Mouse (Mus musculus): ENCODE data around the gene Rassf4. TPM values are rescaled to one million over a fixed set of nuclear protein-coding genes. Genes with fewer than 3 reads are reported as not detected.
"Not testable (repeated sequence)": the region's sequence is repeated elsewhere in the genome, so short reads cannot be mapped to it uniquely, and the experiment has no call there.

Rassf4 gene
- polyA plus RNA-seq, 1 experiment from 2014 or later, result 14.8 TPM

DNA sequence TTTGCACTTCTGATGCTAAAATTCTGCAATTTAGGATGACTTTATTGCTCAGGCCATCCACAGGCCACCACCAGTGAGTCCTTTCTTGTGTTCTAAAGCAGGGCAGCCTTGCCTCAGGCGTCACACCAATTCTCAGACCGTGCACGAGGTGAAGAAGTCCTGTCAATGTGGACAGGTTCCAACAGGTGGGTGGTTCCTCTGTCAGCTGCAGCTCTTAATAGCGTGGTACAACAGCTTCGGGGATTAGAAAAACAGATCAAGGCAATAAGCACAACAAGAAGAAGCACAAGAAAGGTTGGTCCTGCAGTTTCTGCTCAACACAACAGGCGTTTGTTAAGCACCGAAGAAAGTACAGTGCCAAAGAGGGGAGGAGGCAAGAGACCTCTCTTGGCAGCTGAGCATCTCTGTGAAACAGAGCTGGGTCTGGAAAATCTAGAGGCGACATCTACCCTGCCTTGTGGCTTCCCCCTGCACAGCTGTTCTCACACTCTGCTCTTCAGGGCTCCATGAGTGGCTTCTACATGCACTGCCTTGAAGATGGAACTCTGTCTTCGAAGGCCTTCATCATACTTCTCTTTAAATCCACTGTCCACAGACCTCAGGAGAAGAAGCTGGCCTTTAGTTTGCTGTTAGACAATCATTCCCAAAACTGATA lies 37.0 kb downstream of the Rassf4 start:
- WGBS, result 46% methylated on average over 9 of the region's 9 CpGs
- H3K4me3 ChIP-seq (replicated peaks), result no peak overlapping the region
- no peak for ATAC-seq (ENCODE audit: insufficient number of reproducible peaks, low FRiP score, low TSS enrichment, low read depth)

DNA sequence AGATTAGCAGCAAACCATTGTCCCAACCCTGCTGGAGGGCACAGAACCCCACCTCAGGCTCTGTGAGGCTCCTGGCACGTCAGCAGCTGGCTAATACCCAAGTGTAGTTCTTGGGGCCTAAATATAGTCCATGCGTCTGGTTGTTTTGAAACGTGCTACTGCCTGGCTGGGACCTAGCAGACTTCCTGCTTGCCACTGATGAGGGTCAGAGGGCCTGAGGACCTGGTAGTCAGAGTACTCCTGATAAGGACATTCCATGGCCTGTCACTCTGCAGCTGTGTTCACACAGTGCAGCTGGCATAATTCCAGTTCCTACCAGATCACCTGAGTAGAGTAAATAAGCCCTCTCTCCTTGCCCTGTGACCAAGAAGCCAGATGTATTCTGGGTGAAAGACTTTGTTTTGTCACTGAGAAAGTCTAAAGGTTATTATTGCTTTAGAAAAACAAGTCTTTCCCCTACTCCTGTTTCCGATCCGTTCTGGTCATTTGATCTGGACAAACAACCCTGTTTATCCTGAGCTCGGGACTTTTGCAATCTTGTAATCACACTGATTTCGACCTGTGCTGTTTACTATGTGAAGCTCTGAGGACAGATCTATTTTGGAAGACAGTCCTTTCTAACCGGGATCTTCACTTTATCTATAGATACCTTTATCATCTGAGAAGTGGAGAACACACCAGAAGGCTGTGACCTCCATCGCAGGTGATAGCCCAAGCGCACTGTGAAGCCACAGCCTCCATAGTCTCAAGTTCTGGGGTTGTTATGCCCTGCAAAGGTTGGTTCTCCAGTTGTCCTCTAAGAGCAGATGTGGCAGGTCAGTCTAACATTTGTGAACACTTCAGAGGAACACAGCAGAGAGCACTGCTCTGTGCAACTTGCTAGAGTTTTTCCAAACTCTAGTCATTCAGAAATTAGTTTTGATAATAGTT lies 38.2 kb downstream of the Rassf4 start:
- H3K9me3 ChIP-seq (replicated peaks), result no peaks in the 10 kb centered on the region
- peak; percentile 49 for ATAC-seq (ENCODE audit: insufficient number of reproducible peaks, low FRiP score, low TSS enrichment, low read depth)
- no peaks in the 10 kb centered on the region for H3K27me3 ChIP-seq
- H3K4me1 ChIP-seq, result peaks cover 6% of the 10 kb centered on the region; the same call in 1 of the 2 replicates
- 50% methylated on average over 10 of the region's 10 CpGs for WGBS
- peak overlapping the region; percentile 25; the same call in 1 of the 2 replicates for H3K27ac ChIP-seq (replicated peaks)
- H3K9ac ChIP-seq, result no peak overlapping the region
- H3K4me3 ChIP-seq (replicated peaks), result no peak overlapping the region
- H3K36me3 ChIP-seq, result no peaks in the 10 kb centered on the region
- H3K4me2 ChIP-seq (replicated peaks), result no peak overlapping the region

More for the DNA sequence above, 37.0 kb downstream of the Rassf4 start:
- Histone ChIP-seq H3K4me1 (peaks cover 6% of the 10 kb centered on the region; the same call in 1 of the 2 replicates), H3K27me3 (no peaks in the 10 kb centered on the region), H3K27ac (replicated peaks) (no peak overlapping the region; the same call in 1 of the 2 replicates), H3K9ac (no peak overlapping the region), H3K4me2 (replicated peaks) (no peak overlapping the region), H3K9me3 (replicated peaks) (no peaks in the 10 kb centered on the region), H3K36me3 (no peaks in the 10 kb centered on the region)

DNA sequence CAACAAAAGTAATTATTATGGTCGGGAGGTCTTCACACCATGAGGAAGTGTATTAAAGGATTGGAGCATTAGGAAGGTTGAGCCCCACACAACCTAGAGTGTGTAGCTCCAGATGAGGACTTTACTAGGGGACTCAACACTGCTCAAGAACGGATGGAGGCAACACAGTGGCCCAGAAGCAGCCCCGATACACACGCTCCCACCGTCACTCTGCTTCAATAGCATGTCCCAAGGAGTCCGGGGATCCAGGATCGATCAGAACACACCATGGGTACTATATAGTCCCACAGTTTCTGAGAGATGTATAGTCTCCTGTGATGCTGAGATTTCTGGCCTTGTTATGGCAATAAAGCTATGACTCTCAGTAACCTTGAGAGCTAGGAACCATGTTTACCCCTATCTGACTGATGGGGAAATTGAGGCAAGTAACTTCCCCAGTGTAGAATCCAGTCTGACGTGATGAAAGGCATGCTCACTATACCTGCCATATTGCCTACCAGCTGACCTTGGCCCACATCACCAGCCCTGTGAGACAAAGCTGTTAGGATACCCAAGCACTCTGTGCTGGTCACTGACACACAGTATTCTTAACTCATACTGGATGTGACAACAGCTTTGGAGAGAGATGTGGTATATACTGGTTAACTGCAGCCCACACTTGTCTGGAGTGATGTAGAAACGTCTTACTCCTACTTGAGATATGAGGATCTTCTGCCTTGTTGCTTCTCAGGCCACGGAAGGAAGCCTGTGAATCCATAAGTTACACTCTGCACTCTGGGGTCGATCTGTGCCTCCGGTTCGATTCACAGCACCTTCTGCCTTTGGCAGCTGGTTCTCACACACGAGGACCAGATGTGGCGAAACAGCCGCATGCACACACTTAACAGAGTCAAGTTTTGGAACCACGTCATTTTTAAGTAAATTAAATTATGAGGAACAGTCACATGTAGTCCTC lies 39.7 kb downstream of the Rassf4 start:
- Histone ChIP-seq H3K27me3 (no peaks in the 10 kb centered on the region), H3K27ac (replicated peaks) (no peak overlapping the region), H3K4me2 (replicated peaks) (no peak overlapping the region), H3K4me3 (replicated peaks) (no peak overlapping the region), H3K36me3 (no peaks in the 10 kb centered on the region), H3K9ac (no peak overlapping the region), H3K4me1 (peaks cover 6% of the 10 kb centered on the region; the same call in 1 of the 2 replicates), H3K9me3 (replicated peaks) (no peaks in the 10 kb centered on the region)
- 85% methylated on average over 17 of the region's 17 CpGs for WGBS
- no peak for ATAC-seq (ENCODE audit: insufficient number of reproducible peaks, low FRiP score, low TSS enrichment, low read depth)

DNA sequence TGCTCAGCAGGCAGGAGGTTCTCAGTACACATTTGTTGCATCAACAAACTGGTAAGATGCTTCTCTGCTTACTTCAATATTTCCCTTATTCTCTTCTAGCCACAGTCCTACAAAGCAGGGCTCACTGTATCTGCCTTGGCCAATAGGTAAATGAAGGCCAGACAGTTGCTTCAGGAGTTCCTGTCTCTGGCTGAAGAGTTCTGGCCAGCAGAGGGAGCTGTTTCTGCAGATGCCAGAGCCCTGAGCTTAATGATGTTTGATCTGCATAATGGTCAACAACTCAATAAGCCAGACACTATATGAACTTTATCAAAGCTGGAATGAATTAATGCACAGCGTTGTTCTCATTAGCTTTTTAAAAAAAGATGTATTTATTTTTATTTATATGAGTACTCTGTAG lies 41.6 kb downstream of the Rassf4 start:
- 38% methylated on average over 1 of the region's 1 CpGs for WGBS
- no peak for ATAC-seq (ENCODE audit: insufficient number of reproducible peaks, low FRiP score, low TSS enrichment, low read depth)
- H3K4me2 ChIP-seq (replicated peaks), result no peak overlapping the region
- no peak overlapping the region for H3K9ac ChIP-seq
- H3K4me1 ChIP-seq, result peaks cover 6% of the 10 kb centered on the region; the same call in 1 of the 2 replicates
- no peaks in the 10 kb centered on the region for H3K27me3 ChIP-seq
- no peak overlapping the region for H3K4me3 ChIP-seq (replicated peaks)
- H3K27ac ChIP-seq (replicated peaks), result no peak overlapping the region
- H3K9me3 ChIP-seq (replicated peaks), result no peaks in the 10 kb centered on the region
- H3K36me3 ChIP-seq, result no peaks in the 10 kb centered on the region

DNA sequence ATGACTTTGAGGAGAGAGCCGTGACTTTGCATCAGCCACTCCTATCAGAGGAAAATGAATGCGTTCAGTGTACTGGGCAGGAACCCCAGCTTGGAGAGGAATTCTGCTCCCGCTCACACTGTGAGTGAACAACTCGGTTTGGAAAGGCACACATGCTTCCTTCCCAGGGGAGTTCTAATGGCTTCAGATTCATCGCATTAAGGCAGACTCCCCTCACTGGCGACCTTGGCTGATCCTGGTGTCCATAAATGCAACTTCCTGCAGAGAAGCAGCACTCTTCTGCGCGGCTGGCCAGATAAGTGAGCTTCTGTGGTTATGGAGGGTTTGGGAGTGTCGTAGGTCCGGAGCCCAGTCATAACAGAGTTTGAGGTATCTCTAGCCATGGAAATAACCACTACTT lies 44.0 kb downstream of the Rassf4 start:
- H3K9ac ChIP-seq, result no peak overlapping the region
- no peaks in the 10 kb centered on the region for H3K9me3 ChIP-seq (replicated peaks)
- H3K4me3 ChIP-seq (replicated peaks), result no peak overlapping the region
- H3K4me1 ChIP-seq, result no peaks in the 10 kb centered on the region; the same call in 1 of the 2 replicates
- no peak for ATAC-seq (ENCODE audit: insufficient number of reproducible peaks, low FRiP score, low TSS enrichment, low read depth)
- H3K27ac ChIP-seq (replicated peaks), result no peak overlapping the region
- peaks cover 12% of the 10 kb centered on the region for H3K36me3 ChIP-seq
- no peak overlapping the region for H3K4me2 ChIP-seq (replicated peaks)
- H3K27me3 ChIP-seq, result no peaks in the 10 kb centered on the region
- 90% methylated on average over 10 of the region's 10 CpGs for WGBS

DNA sequence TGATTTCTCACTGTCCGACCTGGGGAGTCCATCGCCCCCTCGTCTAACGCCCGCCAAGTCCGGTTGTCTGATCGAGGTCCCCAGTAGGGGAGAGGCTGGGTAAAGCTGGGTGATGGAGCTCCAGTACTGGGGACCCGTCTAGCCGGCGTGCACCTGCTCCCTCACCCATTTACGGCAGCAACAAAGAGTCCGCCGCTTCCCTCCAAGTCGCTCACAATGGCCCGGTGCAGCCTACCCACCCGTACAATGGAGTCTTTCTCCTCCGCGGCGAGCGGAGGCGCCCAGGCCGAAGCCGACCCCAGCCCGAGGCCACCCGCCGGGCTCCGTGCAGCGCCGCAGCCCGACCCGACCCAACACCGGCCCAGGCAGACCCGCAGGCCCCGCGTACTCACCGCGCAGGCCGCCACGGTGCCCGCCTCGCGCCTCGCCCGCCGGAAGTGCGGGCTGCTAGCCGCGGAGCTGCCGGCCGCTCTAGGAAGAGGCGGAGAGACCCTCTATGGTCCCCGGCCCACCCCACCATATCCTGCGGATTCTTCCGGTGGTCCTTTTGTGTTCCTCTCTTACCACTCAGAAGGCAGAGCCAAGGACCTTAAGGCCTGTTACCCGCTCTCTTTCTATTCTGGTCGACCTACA lies 45.1 kb downstream of the Rassf4 start, which contains the start of gene Zfp422:
Gene Zfp422 (minus strand): TSS at position 461 of the 633 bp plus-strand sequence.
- Histone ChIP-seq H3K27me3 (no peaks in the 10 kb centered on the region), H3K4me3 (replicated peaks) (peak within 1 kb of the TSS; percentile 77), H3K4me1 (no peaks in the 10 kb centered on the region), H3K36me3 (peaks cover 16% of the 10 kb centered on the region), H3K9ac (peak within 1 kb of the TSS; percentile 80), H3K27ac (replicated peaks) (peak within 1 kb of the TSS; percentile 84), H3K4me2 (replicated peaks) (peak within 1 kb of the TSS; percentile 59), H3K9me3 (replicated peaks) (no peaks in the 10 kb centered on the region)
- ATAC-seq (ENCODE audit: insufficient number of reproducible peaks, low FRiP score, low TSS enrichment, low read depth), result peak; percentile 91
- WGBS, result under 1% methylated on average over 56 of the region's 56 CpGs

DNA sequence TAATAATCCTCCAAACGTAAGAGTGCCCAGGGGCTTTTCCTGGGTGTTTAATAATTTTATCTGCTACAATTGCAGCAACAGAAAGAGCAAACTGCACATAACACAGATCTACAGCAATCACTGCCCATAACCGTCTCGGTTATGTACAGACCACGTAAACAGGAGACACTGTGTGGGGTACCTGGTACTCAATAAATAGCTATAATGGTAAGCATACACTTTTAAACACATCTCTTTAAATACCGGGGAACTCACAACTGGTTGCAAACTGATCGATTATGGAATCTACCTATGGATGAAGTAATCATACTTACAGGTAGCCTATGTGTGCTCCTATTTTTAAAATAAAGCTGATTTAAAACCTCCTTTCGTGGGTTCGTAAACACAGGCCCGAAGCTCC lies 45.7 kb downstream of the Rassf4 start:
- peak overlapping the region; percentile 77 for H3K4me3 ChIP-seq (replicated peaks)
- H3K4me2 ChIP-seq (replicated peaks), result peak overlapping the region; percentile 59
- ATAC-seq (ENCODE audit: insufficient number of reproducible peaks, low FRiP score, low TSS enrichment, low read depth), result no peak
- H3K9me3 ChIP-seq (replicated peaks), result no peaks in the 10 kb centered on the region
- H3K27ac ChIP-seq (replicated peaks), result peak overlapping the region; percentile 84
- 9% methylated on average over 9 of the region's 9 CpGs for WGBS
- H3K4me1 ChIP-seq, result no peaks in the 10 kb centered on the region
- no peaks in the 10 kb centered on the region for H3K27me3 ChIP-seq
- H3K9ac ChIP-seq, result peak overlapping the region; percentile 80
- H3K36me3 ChIP-seq, result peaks cover 16% of the 10 kb centered on the region

DNA sequence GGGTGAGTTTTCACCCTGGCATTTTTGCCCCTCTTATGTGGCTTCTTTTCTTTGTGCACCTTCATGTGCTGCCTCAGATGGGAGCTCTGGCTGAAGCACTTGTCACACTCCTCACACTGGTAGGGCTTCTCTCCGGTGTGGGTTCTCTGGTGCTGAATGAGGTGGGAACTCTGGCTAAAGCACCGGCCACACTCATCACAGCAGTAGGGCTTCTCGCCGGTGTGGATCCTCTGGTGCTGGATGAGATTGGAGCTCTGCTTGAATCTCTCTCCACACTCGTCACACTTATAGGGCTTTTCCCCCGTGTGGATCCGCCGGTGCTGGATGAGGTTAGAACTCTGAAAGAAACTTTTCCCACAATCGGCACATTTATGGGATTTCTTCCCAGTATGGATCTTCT lies 47.3 kb downstream of the Rassf4 start:
- H3K9ac ChIP-seq; ATAC-seq (ENCODE audit: insufficient number of reproducible peaks, low FRiP score, low TSS enrichment, low read depth); H3K27me3 ChIP-seq; H3K4me3 ChIP-seq (replicated peaks); H3K4me2 ChIP-seq (replicated peaks); H3K4me1 ChIP-seq; H3K27ac ChIP-seq (replicated peaks); H3K9me3 ChIP-seq (replicated peaks): not testable (repeated sequence)
- H3K36me3 ChIP-seq, result peaks cover 16% of the 10 kb centered on the region
- WGBS, result 98% methylated on average over 9 of the region's 9 CpGs

DNA sequence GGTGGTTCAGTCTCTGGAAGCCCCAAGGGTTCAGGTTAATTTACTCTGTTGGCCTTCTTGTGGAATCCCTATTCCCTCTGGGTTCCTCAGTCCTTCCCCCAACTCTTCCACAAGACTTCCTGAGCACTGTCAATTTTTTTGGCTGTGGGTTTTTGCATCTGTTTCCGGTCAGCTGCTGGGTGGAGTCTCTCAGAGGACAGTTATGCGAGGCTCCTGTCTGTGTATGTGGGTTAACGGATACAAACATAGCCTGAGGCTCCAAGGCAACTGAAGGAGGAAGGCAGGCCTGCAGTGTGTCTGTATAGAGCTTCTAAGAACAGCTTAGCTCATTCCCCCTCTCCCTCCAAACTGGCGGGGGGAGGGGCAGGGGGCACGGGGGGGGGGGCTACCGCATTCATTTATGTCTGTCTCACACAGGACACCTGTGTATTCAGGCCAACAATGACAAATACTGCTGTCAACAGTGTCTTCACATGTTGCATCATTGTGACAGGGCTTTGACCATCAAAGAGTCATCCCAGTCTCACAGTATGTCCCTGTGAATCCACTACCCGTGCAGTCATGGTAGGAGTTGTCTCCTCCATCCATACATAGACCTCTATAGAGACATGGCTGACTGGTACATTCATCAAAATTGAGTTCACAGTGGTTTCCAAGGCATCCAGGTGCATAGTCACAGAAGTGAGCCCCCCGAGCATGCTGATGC lies 52.3 kb downstream of the Rassf4 start:
- ATAC-seq (ENCODE audit: insufficient number of reproducible peaks, low FRiP score, low TSS enrichment, low read depth), result no peak
- Histone ChIP-seq H3K4me3 (replicated peaks) (no peak overlapping the region), H3K4me1 (no peaks in the 10 kb centered on the region), H3K27me3 (no peaks in the 10 kb centered on the region), H3K9me3 (replicated peaks) (no peaks in the 10 kb centered on the region), H3K4me2 (replicated peaks) (no peak overlapping the region), H3K9ac (no peak overlapping the region), H3K36me3 (peaks cover 11% of the 10 kb centered on the region), H3K27ac (replicated peaks) (no peak overlapping the region)
- 43% methylated on average over 8 of the region's 8 CpGs for WGBS

DNA sequence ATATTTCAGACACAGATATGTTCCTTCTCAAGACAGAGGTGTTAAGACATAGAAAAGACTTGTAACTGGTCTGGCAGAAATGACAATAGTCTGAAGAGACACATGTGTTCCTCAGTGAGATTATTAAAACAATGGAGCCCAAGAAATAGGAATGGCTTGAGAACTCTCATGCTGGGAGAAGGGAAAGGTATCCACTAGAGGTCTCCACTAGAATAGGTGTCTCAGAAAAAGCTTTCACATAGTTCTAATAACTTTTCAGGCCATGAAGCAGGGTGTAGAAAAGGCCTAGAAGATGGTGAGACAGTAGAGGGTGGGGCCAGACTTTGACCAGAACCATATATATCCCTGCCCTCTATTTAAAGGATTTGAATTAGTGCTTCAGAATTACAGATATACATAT lies 55.7 kb downstream of the Rassf4 start:
- Histone ChIP-seq H3K4me2 (replicated peaks) (no peak overlapping the region), H3K9me3 (replicated peaks) (no peaks in the 10 kb centered on the region), H3K27ac (replicated peaks) (no peak overlapping the region), H3K36me3 (no peaks in the 10 kb centered on the region), H3K4me1 (no peaks in the 10 kb centered on the region), H3K4me3 (replicated peaks) (no peak overlapping the region), H3K9ac (no peak overlapping the region), H3K27me3 (no peaks in the 10 kb centered on the region)
- ATAC-seq (ENCODE audit: insufficient number of reproducible peaks, low FRiP score, low TSS enrichment, low read depth), result no peak

Measured in embryonic facial prominence, embryonic 15.5 days (tissue).